ENCODE assay signal across 8 mouse cellular contexts in genomic region chr12:70853026-70853425, GRCm38 (mm10). TPM values are rescaled to one million over a fixed set of nuclear protein-coding genes. Genes with fewer than 3 reads are reported as not detected.
DNase-seq lines count a peak whose midpoint lies in the region; ATAC-seq and TF ChIP-seq lines count a peak whose summit lies in the region.

No protein-coding gene starts in this region.

- TF ChIP-seq CTCF in gastrocnemius, adult 2 months (IDR thresholded peaks at IDR 0.05), result no peak
- TF ChIP-seq CTCF in lung, adult 2 months (IDR thresholded peaks at IDR 0.05; ENCODE audit: insufficient read depth, low read length), result no peak

- whole genome bisulfite sequencing in lung, adult 2 months, result 36% methylated on average over 6 of the region's 6 CpGs

- no peak for TF ChIP-seq POLR2A in lung, adult 2 months (IDR thresholded peaks at IDR 0.05; ENCODE audit: borderline replicate concordance, extremely low read depth, low read depth, low read length)

- peaks cover 14% of the 10 kb centered on the region for H3K4me1 ChIP-seq in lung, adult 2 months (ENCODE audit: control insufficient read depth, insufficient read depth, low read length)

- DNase-seq in gastrocnemius, adult 2 months, result peak; percentile 60
- no peak for DNase-seq in gastrocnemius, postnatal 4 days (ENCODE audit: low spot score in 2 of 2)
- DNase-seq in lung, adult 18-20 months, result peak; percentile 40 to 61
- no peak for DNase-seq in lung, adult 2 months
- peak; percentile 66 for DNase-seq in thymus, postnatal 0 days (ENCODE audit: low spot score)
- DNase-seq in urinary bladder, postnatal 36 days (ENCODE audit: low spot score in 2 of 2), result no peak

- intact Hi-C loops in gastrocnemius, adult 2 months (cut with DNase I), result no loop called here

- H3K27ac ChIP-seq in gastrocnemius, adult 2 months, result peak overlapping the region; percentile 65

- peak overlapping the region; percentile 2 for H3K4me3 ChIP-seq in gastrocnemius, adult 2 months
- no peak overlapping the region for H3K4me3 ChIP-seq in lung, adult 2 months (replicated peaks; ENCODE audit: extremely low read depth, low read depth, low read length)

- ATAC-seq in inflammation-experienced regulatory T-cells, adult 6 months, result peak; percentile 75
- no peak for ATAC-seq in megakaryocyte-erythroid progenitor cell, adult 5-6 weeks (replicated peaks; ENCODE audit: low FRiP score, low TSS enrichment, poor library complexity, severe bottlenecking)

RNA-seq across cellular contexts. Expression of gene Frmd6, which starts 27.7 kb away (rescaled TPM):
- total RNA-seq in gastrocnemius, adult 2 months (2021), result 10 to 100 TPM in 1 of 2 experiments, 1 to 10 TPM in 1; 9.8 to 14.2 TPM
- 10 to 100 TPM; 50.2 to 54.1 TPM for total RNA-seq in gastrocnemius, postnatal 4 days (2021)
- 29.1 and 32.6 TPM in 2 replicates for polyA plus RNA-seq in lung, adult 2 months (2012; rRNA removed)
- 10 to 100 TPM in 2 of 3 experiments, 1 to 10 TPM in 1; 9.1 to 17.7 (median 13.8) TPM for polyA plus RNA-seq in inflammation-experienced regulatory T-cells, adult 6 months (2017; shearing (Covaris generic))
- 20.1 and 20.5 TPM in 2 replicates for polyA plus RNA-seq in thymus, postnatal 0 days (2015; fragmentation: Nextera tagmentation; extraction: Ambion mirVana)
- 3.0 and 3.6 TPM in 2 replicates for total RNA-seq in megakaryocyte-erythroid progenitor cell, adult 5-6 weeks (2014; fragmentation: Nextera tagmentation)
- 2.3 and 5.4 TPM in 2 replicates for total RNA-seq in megakaryocyte-erythroid progenitor cell, adult 5-6 weeks (2017)

Comparison
In these comparisons a context has a peak if more than half of its experiments do, and no peak if none do; other contexts are left out.
1. DNase-seq: peak in gastrocnemius, adult 2 months (single experiment), lung, adult 18-20 months (2 of 2) and thymus, postnatal 0 days (single experiment); none in gastrocnemius, postnatal 4 days (0 of 2), lung, adult 2 months (single experiment) and urinary bladder, postnatal 36 days (0 of 2).